Mouse (Mus musculus): ENCODE data around the gene Gipc1.

DNA sequence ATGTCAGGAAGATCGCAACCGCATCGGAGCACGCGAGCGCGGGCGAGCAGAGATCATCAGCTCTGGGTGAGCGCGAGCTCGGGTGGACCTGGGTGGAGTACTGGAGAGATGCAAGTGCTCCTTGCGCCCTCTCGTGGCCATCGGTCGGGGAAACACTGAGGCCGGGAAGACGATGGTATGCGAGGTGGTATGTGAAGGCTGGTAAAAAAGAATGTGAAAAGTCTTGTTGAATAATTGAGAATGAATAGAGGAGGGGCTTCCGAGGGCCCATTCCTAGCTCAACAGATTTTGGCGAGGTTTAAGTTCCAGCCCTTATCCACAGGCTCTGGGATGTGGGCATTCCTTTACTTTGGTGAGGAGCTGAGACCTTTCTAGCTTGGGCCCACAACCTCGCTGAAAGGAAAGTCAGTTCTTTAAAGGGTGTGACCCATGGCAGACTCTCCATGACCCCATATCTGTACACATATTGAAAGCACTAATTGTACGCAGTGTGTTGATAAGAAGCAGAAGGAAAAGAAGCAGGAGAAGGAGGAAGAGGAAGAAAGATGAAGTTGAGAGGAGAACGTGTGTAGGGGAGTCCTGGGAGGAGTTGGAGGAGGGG lies 30.0 kb upstream of the Gipc1 start:
- TF ChIP-seq POLR2A (IDR thresholded peaks at IDR 0.05; ENCODE audit: insufficient read depth, low read length) (no peak), CTCF (IDR thresholded peaks at IDR 0.05; ENCODE audit: low read depth, low read length) (peak; percentile 98)

Data from ES-Bruce4 (cell line).